Mouse (Mus musculus) kidney, adult 2 months (tissue): ENCODE measurements at regions not wholly inside any gene's neighbourhood (a gene's known extent, or its start where the extent isn't known, plus 50 kb on each side); places are given as distances from the start of the nearest gene placed in this dataset.

Source experiments
- CTCF ChIP-seq: fragments of 200-500 bp; conservative IDR thresholded peaks from 2 replicates; pipeline ENCODE4 v1.5.1; 2011; ENCODE audit warnings: low read depth, mild to moderate bottlenecking, control low read depth, low read length, moderate library complexity, mixed read lengths; ENCODE audit not compliant: insufficient read depth, insufficient read length
- POLR2A ChIP-seq: fragments of 200-500 bp; IDR thresholded peaks from one replicate; pipeline ENCODE4 v1.6.1; 2011; ENCODE audit warnings: low read depth, low read length, control low read depth

DNA sequence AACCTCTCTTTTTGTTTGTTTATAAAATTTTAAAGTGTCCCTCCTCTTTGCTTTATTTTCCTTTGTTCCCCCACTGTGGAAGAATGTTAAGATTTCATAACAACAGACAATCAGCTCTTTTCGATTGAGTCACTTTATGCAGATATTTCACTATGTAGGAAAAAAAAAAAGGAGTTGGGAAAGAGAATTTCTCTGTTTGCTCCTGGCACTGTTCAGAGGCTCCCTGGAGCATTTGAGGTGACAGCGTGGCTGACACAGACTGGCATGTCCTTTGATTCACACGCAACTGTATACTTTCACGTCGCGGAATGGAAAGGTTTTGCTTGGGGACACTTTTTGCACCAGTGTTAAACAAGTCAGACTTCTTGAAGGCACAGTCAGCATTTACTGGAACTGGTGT, 572.9 kb downstream of the Synb start:
- no peak for TF ChIP-seq POLR2A
- TF ChIP-seq CTCF = no peak
